Mouse (Mus musculus) cerebellum, adult 11 months (tissue): ENCODE results near the gene Hbb-bh2.
"Not testable (repeated sequence)": the region's sequence is repeated elsewhere in the genome, so short reads cannot be mapped to it uniquely, and the experiment has no call there.

Source experiments
- DNase-seq: peaks from one replicate; pipeline ENCODE4 v3.0.0; 2022

The Hbb-bh2 gene

GRCm38 (mm10) chr7:103840268-103840667 lies at the start of gene Hbb-bh2:
TSS of gene Hbb-bh2 (minus strand) at chr7:103840520.
- DNase-seq = no peak

- no peak for DNase-seq
Observed at GRCm38 (mm10) chr7:103886152-103886551, 45.8 kb upstream of the Hbb-bh2 start, which contains the start of gene Olfr66. TSS of gene Olfr66 (minus strand) at chr7:103886252.

- no peak for DNase-seq
Observed at GRCm38 (mm10) chr7:103877093-103877492, 36.8 kb upstream of the Hbb-bh2 start.

DNA sequence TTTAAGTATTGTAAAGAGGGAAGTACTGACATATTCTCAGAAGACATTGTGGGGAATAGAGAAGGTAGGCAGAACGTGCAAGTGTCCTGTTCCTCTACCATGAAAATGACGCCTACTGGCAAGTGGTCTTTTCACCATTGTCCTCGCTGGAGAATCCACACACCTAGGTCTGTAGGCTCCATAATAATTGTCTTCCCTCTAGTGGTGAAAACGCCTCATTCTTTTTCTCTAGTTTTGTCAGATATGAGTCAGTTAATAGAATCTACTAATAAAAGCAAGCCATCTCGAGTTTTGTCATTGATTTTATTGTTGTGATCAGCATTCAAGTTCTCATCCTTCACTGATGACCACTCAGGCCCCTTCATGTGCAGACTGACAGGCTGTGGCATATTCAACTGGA lies 34.1 kb upstream of the Hbb-bh2 start:
- DNase-seq = no peak

DNA sequence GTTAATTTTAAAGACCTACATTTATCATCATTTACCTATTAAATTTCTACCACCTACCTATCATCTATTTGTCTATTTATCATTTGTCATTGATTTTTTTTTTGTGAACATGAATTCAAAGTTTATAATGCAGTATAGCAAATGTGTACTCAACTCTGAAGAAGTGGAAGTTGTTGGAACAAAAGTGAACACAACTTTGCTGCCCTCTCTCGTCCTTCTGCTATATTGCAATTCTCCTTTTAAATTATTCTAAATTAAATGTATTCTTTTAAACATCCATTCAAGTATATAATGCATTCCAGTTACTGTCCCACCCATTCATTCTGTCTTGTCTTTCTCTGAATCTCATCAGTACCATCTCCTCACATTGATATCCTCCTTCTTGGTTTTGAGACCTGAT lies 32.7 kb upstream of the Hbb-bh2 start:
- DNase-seq = no peak

DNA sequence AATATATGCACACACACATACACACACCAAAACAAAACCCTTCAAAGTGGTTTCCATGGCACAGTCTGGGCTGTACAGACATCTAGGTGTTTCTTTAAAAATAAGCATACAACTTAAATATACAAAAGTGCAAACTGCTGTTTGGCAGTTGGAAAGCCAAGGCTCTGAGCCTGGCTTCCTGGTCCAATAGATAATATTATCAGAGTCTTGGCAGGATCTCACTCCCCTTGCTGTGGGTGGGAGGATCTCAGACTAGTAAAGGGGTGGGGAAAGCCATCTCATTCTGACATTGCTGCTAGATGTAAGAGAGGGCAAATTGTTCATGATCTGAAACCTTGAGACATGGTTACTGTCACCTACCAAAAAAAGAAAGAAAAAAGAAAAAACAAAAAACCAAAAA lies 30.3 kb upstream of the Hbb-bh2 start:
- no peak for DNase-seq

DNA sequence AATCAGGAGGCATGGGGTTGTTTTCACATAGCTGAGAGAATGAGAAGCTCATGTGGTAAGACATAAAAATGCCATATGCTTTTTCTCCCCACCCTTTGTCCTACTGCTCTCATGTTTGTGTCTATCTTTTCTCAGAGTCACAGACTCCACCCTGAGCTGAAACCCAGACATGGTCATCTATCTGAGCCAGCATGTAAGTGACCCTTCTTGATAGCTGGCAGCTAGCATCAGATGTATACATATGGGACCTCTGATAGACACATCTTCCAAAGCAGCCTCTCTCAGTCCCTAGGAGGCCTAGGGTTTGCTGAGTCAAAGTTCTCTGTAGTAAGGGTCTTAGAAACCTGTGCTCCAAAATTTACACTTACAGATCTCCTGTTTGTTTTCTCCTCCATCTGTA lies 25.4 kb upstream of the Hbb-bh2 start:
- DNase-seq = no peak

- DNase-seq = no peak
Observed at GRCm38 (mm10) chr7:103861531-103861930, 21.2 kb upstream of the Hbb-bh2 start.

- DNase-seq = no peak
Observed at GRCm38 (mm10) chr7:103860855-103861254, 20.5 kb upstream of the Hbb-bh2 start.

DNA sequence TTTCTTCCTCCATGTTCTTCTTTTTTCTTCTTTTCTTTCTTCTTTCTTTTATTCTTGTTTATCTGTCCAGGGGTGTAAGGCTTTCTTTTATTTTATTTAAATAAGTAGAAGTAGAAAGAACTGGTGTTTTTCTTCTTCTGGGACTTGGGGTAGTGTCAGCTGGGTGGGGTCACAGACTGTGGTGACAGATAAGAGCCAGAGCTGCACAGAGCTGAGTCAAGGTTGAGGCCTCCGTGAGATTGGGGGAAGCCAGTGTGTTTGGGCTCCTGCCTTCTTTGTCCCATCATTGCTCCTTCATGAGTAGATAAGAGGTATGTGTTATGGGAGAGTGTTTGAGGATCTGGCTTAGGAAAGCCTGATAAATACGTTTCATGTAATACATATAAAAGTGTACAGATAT lies 18.8 kb upstream of the Hbb-bh2 start:
- no peak for DNase-seq

GRCm38 (mm10) chr7:103854669-103855068 lies 14.3 kb upstream of the Hbb-bh2 start:
- no peak for DNase-seq

- no peak for DNase-seq
Observed at GRCm38 (mm10) chr7:103853090-103853489, 12.8 kb upstream of the Hbb-bh2 start, which contains the start of gene Hbb-y. TSS of gene Hbb-y (minus strand) at chr7:103853216.

DNA sequence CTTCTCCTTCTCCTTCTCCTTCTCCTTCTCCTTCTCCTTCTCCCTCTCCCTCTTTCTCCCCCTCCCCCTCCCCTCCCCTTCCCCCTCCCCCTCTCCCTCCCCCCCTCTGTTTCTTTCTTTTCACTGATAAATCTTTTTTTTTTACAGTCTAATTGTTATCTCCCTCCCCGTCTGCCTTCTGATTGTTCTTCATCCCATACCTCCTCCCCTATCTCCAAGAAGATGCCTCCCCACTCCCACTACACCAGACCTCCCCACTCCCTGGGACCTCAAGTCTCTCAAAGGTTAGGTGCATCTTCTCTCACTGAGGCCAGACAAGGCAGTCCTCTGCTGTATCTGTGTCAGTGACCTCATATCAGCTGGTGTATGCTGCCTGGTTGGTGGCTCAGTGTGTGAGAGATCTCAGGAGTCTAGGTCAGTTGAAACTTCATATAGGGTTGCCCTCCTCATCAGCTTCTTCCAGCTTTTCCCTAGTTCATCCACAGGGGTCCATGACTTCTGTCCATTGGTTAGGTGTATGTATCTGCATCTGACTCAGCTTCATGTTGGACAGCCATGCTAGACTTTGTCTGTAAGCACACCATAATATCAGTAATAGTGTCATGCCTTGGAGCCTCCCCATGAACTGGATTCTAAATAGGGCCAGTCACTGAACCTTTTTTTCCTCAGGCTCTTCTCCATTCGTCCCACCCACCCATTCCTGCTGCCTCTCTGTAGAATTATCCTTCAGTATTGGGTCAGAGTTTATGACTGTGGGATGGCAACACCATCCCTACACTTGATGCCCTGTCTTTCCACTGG lies 4.4 kb upstream of the Hbb-bh2 start:
- no peak for DNase-seq

DNA sequence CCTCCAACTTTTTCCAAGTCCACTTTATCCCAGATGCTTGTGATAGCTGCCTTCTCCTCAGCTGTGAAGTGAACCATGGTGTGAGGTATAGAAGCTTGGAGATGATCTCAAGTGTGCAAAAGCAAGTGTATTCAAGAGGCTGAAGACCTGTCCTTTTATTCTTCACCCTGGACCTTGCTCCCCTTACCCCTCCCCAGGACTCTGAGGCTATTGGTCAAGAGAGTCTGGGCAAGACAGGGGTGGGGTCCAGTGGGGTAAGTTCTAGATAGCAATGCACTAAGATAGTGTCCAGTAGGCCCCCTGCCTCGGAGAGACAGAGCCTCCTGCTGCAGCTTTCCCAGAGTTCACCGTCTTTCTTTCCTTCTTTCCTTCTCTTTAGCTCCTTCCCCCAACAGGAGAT lies 2.7 kb upstream of the Hbb-bh2 start, which contains the start of gene Hbb-bh1:
Hbb-bh1 (minus strand) TSS at position 131 of the 400 bp plus-strand sequence.
- no peak for DNase-seq

DNA sequence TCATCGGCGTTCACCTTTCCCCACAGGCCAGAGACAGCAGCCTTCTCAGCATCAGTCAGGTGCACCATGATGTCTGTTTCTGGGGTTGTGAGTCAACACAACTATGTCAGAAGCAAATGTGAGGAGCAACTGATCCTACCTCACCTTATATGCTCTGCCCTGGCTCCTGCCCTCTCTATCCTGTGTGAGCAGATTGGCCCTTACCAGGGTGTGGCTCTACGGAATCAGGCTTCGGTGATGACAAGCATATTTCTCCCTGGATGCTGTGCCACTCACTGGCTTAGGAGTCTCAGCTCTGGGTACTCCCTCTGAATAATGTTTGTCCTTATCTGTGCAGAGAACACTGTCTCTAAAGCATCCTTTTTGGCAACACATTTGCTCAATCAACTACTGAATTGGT lies 12.5 kb downstream of the Hbb-bh2 start, which contains the start of gene Hbb-bs:
Hbb-bs (minus strand) TSS at position 289 of the 400 bp plus-strand sequence.
- DNase-seq = no peak

- DNase-seq = not testable (repeated sequence)
Observed at GRCm38 (mm10) chr7:103827139-103827538, 13.2 kb downstream of the Hbb-bh2 start.

GRCm38 (mm10) chr7:103826255-103826887 lies 13.9 kb downstream of the Hbb-bh2 start:
- DNase-seq = no peak

DNA sequence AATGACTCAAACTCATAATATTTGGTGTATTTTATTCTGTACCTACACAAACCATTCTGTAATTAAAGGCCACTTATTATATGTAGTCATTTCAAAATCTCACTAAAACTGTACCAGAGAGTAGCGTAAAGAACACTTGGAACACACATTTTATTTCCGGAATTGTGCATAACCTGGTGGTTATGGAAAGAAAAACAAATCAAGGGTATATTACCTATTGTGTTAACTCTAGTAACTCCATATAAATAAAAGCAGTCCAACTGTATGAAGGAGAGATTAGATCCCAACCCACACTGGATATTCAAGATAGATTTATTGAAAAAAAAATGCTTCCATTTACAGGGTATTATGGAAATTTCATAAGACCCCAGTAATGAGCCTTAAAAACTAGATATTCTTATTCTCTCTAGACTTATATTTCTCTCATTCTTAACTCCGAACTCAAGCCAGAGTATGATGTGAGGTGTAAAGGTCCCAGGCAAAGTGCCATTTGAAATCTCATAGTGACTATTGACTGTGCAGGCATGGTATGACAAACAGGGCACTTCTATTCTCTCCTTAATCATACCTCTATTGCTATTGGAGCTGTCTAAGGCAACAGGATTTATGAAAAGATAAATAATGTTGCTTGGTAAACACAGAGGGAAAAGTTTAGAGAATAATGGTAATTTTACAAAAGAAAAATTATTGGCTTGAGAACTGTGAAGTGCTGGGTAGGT lies 14.6 kb downstream of the Hbb-bh2 start:
- no peak for DNase-seq

DNA sequence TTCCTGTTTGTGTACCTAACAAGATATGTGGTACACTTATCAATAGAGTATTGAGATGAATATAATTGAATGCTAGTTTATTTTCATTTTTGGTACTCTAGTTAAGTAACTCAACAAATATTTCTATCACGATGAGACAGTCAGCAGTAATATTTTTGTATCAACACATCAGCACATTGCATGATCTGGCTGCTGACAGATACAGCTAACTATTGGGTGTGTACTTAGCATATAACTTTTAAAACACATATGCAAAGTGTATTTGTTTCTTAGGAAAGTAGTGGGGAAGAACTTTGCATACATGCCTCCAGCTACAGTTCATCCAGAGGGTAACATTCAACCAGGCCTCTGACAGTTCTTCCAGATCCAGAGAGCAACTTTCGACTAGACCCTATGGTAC lies 15.7 kb downstream of the Hbb-bh2 start:
- no peak for DNase-seq

DNA sequence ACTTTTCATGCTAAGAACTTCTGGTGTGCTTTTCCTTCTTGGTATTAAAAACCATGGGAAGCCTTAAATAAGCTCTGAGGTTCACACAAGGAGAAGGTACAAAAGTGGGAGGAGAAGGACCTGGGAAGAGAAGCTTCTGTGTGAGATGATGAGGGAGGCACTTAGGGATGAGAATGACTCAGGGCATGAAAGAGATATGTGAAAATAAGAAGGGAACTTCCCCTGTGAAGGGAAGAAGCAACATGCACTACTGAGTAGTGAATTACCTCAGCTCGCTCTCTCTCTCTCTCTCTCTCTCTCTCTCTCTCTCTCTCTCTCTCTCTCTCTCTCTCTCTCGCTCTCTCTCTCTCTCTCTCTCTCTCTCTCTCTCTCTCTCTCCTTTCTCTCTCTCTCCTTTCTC lies 25.2 kb downstream of the Hbb-bh2 start:
- DNase-seq = not testable (repeated sequence)

DNA sequence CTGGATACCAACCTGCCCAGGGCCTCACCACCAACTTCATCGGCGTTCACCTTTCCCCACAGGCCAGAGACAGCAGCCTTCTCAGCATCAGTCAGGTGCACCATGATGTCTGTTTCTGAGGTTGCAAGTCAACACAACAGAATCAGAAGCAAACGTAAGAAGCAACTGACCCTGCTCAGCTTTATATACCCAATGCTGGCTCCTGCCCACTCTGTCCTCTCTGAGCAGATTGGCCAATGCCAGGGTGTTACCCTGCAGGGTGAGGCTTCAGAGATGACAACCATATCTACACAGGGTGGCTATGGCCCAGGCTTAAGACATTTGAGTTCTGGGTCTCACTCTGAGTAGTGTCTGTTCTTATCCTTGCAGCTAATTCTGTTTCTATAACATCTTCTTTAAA lies 26.6 kb downstream of the Hbb-bh2 start, which contains the start of gene Hbb-bt:
Hbb-bt (minus strand) TSS at position 231 of the 400 bp plus-strand sequence.
- no peak for DNase-seq

GRCm38 (mm10) chr7:103813152-103813551 lies 27.2 kb downstream of the Hbb-bh2 start:
- DNase-seq = not testable (repeated sequence)

DNA sequence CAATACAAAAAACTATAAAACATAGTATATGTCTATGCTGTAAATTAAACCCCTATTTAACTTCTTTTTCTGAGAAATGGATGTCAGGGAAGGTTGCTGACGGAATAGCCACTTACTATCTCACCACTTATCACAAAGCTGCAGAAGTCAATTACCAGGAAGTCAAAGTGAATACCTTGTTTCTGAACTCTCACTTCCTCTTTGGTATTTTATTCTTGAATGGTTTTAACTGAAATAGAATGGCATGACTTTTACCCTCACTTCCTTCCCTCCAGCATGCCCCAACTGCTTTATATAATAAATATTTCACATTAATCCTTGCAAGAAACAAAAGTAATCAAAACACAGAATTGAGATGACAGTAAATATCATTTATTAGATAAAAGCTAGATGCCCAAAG lies 28.1 kb downstream of the Hbb-bh2 start:
- DNase-seq = no peak
